Comparison of ENCODE assay signal across 10 mouse cellular contexts in genomic region chrX:136959688-136960087, GRCm38 (mm10). TPM values are rescaled to one million over a fixed set of nuclear protein-coding genes. Genes with fewer than 3 reads are reported as not detected.
DNase-seq lines count a peak whose midpoint lies in the region; ATAC-seq and TF ChIP-seq lines count a peak whose summit lies in the region.
"Had no signal": no experiment of that assay in that cellular context is flagged by ENCODE, and none has a peak within 500 bp of the region (broad histone marks: within the 10 kb centered on the region; RNA-seq: fewer than 3 reads in every experiment).

No protein-coding gene starts in this region.

- DNase-seq in forebrain, embryonic 14.5 days (ENCODE audit: low spot score): peak; percentile 39
- no peak for DNase-seq in liver, postnatal 0 days
- DNase-seq in liver, embryonic 11.5 days (ENCODE audit: low spot score): no peak
- DNase-seq in lung, postnatal 10 days: peak; percentile 6
- DNase-seq in ovary, postnatal 14 days (ENCODE audit: low spot score): no peak

- TF ChIP-seq EP300 in liver, postnatal 0 days (IDR thresholded peaks at IDR 0.05; ENCODE audit: low read depth): no peak

- H3K4me1 ChIP-seq in forebrain, embryonic 14.5 days (ENCODE audit: control insufficient read depth, insufficient read depth, low read length): no peaks in the 10 kb centered on the region
- no peaks in the 10 kb centered on the region for H3K4me1 ChIP-seq in forebrain, embryonic 13.5 days
- H3K4me1 ChIP-seq in liver, postnatal 0 days (ENCODE audit: insufficient read depth): no peaks in the 10 kb centered on the region
- H3K4me1 ChIP-seq in liver, embryonic 11.5 days (replicated peaks; ENCODE audit: control insufficient read depth, insufficient read depth, low read length): no peaks in the 10 kb centered on the region
- H3K4me1 ChIP-seq in forebrain, embryonic 12.5 days: no peaks in the 10 kb centered on the region
- H3K4me1 ChIP-seq: megakaryocyte, embryonic 14.5 days had no signal

- H3K4me2 ChIP-seq in forebrain, embryonic 14.5 days (ENCODE audit: low read length): no peak overlapping the region
- no peak overlapping the region for H3K4me2 ChIP-seq in forebrain, embryonic 13.5 days
- H3K4me2 ChIP-seq in liver, postnatal 0 days (ENCODE audit: low read depth, low read length): no peak overlapping the region
- H3K4me2 ChIP-seq in liver, embryonic 11.5 days: no peak overlapping the region
- no peak overlapping the region for H3K4me2 ChIP-seq in forebrain, embryonic 12.5 days

- peak; percentile 51 for TF ChIP-seq CTCF in liver, postnatal 0 days (IDR thresholded peaks at IDR 0.05; ENCODE audit: low read depth)

- no peak overlapping the region for H3K4me3 ChIP-seq in forebrain, embryonic 14.5 days (ENCODE audit: low read depth, low read length)
- no peak overlapping the region for H3K4me3 ChIP-seq in forebrain, embryonic 13.5 days
- no peak overlapping the region for H3K4me3 ChIP-seq in liver, postnatal 0 days (ENCODE audit: low read depth, low read length)
- H3K4me3 ChIP-seq in liver, embryonic 11.5 days (ENCODE audit: low read depth, low read length): no peak overlapping the region
- H3K4me3 ChIP-seq in forebrain, embryonic 12.5 days (replicated peaks): no peak overlapping the region
- H3K4me3 ChIP-seq: megakaryocyte, embryonic 14.5 days had no signal

- no peaks in the 10 kb centered on the region for H3K36me3 ChIP-seq in forebrain, embryonic 14.5 days (ENCODE audit: control insufficient read depth, insufficient read depth, low read length)
- no peaks in the 10 kb centered on the region for H3K36me3 ChIP-seq in forebrain, embryonic 13.5 days (ENCODE audit: poor library complexity, severe bottlenecking)
- no peaks in the 10 kb centered on the region for H3K36me3 ChIP-seq in liver, postnatal 0 days (replicated peaks; ENCODE audit: insufficient read depth, low read length)
- H3K36me3 ChIP-seq in liver, embryonic 11.5 days (ENCODE audit: control insufficient read depth, insufficient read depth, low read length): no peaks in the 10 kb centered on the region
- H3K36me3 ChIP-seq in forebrain, embryonic 12.5 days (replicated peaks): no peaks in the 10 kb centered on the region

- H3K9ac ChIP-seq in forebrain, embryonic 14.5 days (ENCODE audit: low read length): no peak overlapping the region
- H3K9ac ChIP-seq in forebrain, embryonic 13.5 days: no peak overlapping the region
- H3K9ac ChIP-seq in liver, postnatal 0 days (replicated peaks): no peak overlapping the region
- H3K9ac ChIP-seq in liver, embryonic 11.5 days (ENCODE audit: low read depth, low read length): no peak overlapping the region
- no peak overlapping the region for H3K9ac ChIP-seq in forebrain, embryonic 12.5 days

- no peak for ATAC-seq in forebrain, embryonic 14.5 days
- ATAC-seq in forebrain, embryonic 13.5 days: no peak
- ATAC-seq in liver, postnatal 0 days: no peak
- no peak for ATAC-seq in liver, embryonic 11.5 days (replicated peaks; ENCODE audit: low FRiP score)
- ATAC-seq in activated CD4-positive, CD25-positive, alpha-beta regulatory T cell, adult 4 months: peak; percentile 63
- ATAC-seq in forebrain, embryonic 12.5 days (ENCODE audit: low FRiP score): no peak

- no peak overlapping the region for H3K27ac ChIP-seq in forebrain, embryonic 14.5 days (ENCODE audit: low read depth, low read length)
- no peak overlapping the region for H3K27ac ChIP-seq in forebrain, embryonic 13.5 days
- H3K27ac ChIP-seq in liver, postnatal 0 days (ENCODE audit: low read depth): no peak overlapping the region
- H3K27ac ChIP-seq in liver, embryonic 11.5 days (ENCODE audit: low read depth, low read length): no peak overlapping the region
- no peak overlapping the region for H3K27ac ChIP-seq in forebrain, embryonic 12.5 days

- no peaks in the 10 kb centered on the region for H3K27me3 ChIP-seq in forebrain, embryonic 14.5 days (replicated peaks; ENCODE audit: control insufficient read depth, insufficient read depth, low read length)
- H3K27me3 ChIP-seq in forebrain, embryonic 13.5 days: no peaks in the 10 kb centered on the region
- no peaks in the 10 kb centered on the region for H3K27me3 ChIP-seq in liver, postnatal 0 days (ENCODE audit: insufficient read depth, low read length)
- H3K27me3 ChIP-seq in liver, embryonic 11.5 days (replicated peaks; ENCODE audit: control insufficient read depth, insufficient read depth, low read length): no peaks in the 10 kb centered on the region
- H3K27me3 ChIP-seq in forebrain, embryonic 12.5 days: no peaks in the 10 kb centered on the region
- H3K27me3 ChIP-seq: megakaryocyte, embryonic 14.5 days had no signal

- H3K9me3 ChIP-seq in forebrain, embryonic 14.5 days (replicated peaks; ENCODE audit: control insufficient read depth, low read length): no peaks in the 10 kb centered on the region
- no peaks in the 10 kb centered on the region for H3K9me3 ChIP-seq in forebrain, embryonic 13.5 days (replicated peaks)
- no peaks in the 10 kb centered on the region for H3K9me3 ChIP-seq in liver, postnatal 0 days (ENCODE audit: low read length)
- no peaks in the 10 kb centered on the region for H3K9me3 ChIP-seq in liver, embryonic 11.5 days (ENCODE audit: control insufficient read depth, low read length)
- no peaks in the 10 kb centered on the region for H3K9me3 ChIP-seq in forebrain, embryonic 12.5 days

- 31% methylated on average over 2 of the region's 2 CpGs for WGBS in forebrain, embryonic 14.5 days
- 36% methylated on average over 2 of the region's 2 CpGs for WGBS in forebrain, embryonic 13.5 days
- WGBS in liver, postnatal 0 days (ENCODE audit: insufficient replicate concordance): 21% methylated on average over 2 of the region's 2 CpGs
- 16% methylated on average over 2 of the region's 2 CpGs for WGBS in liver, embryonic 11.5 days
- WGBS in forebrain, embryonic 12.5 days: 26% methylated on average over 2 of the region's 2 CpGs

RNA-seq across cellular contexts. Expression of gene Tmsb15b2, which starts 15.6 kb away (rescaled TPM):
- 109 and 117 TPM in 2 replicates for polyA plus RNA-seq in forebrain, embryonic 14.5 days (2014; fragmentation: Nextera tagmentation; extraction: Ambion mirVana)
- 96.8 and 112 TPM in 2 replicates for polyA plus RNA-seq in forebrain, embryonic 13.5 days (2015; fragmentation: Nextera tagmentation; extraction: Ambion mirVana)
- polyA plus RNA-seq in liver, postnatal 0 days (2015; fragmentation: Nextera tagmentation; extraction: Ambion mirVana): 12.9 and 16.1 TPM in 2 replicates
- 14.5 and 21.1 TPM in 2 replicates for polyA plus RNA-seq in liver, embryonic 11.5 days (2014; fragmentation: Nextera tagmentation; extraction: Ambion mirVana)
- 10 to 100 TPM; 12.1 to 77.0 TPM for polyA plus RNA-seq in activated CD4-positive, CD25-positive, alpha-beta regulatory T cell, adult 4 months (2017; shearing (Covaris generic))
- 84.2 and 94.6 TPM in 2 replicates for polyA plus RNA-seq in forebrain, embryonic 12.5 days (2016; fragmentation: Nextera tagmentation; extraction: Ambion mirVana)

RNA-seq across cellular contexts. Expression of gene Tmsb15l, which starts 17.0 kb away (rescaled TPM):
- polyA plus RNA-seq in forebrain, embryonic 14.5 days (2014; fragmentation: Nextera tagmentation; extraction: Ambion mirVana): 10.8 and 11.9 TPM in 2 replicates
- 9.0 and 10.2 TPM in 2 replicates for polyA plus RNA-seq in forebrain, embryonic 13.5 days (2015; fragmentation: Nextera tagmentation; extraction: Ambion mirVana)
- 0.45 and 1.3 TPM in 2 replicates for polyA plus RNA-seq in liver, postnatal 0 days (2015; fragmentation: Nextera tagmentation; extraction: Ambion mirVana)
- polyA plus RNA-seq in liver, embryonic 11.5 days (2014; fragmentation: Nextera tagmentation; extraction: Ambion mirVana): 1.8 and 2.8 TPM in 2 replicates
- polyA plus RNA-seq in activated CD4-positive, CD25-positive, alpha-beta regulatory T cell, adult 4 months (2017; shearing (Covaris generic)): 10 to 100 TPM in 1 of 2 experiments, 1 to 10 TPM in 1; 2.2 to 13.1 TPM
- polyA plus RNA-seq in forebrain, embryonic 12.5 days (2016; fragmentation: Nextera tagmentation; extraction: Ambion mirVana): 5.7 and 9.0 TPM in 2 replicates

RNA-seq across cellular contexts. Expression of gene Tmsb15b1, which starts 17.0 kb away (rescaled TPM):
- polyA plus RNA-seq in forebrain, embryonic 14.5 days (2014; fragmentation: Nextera tagmentation; extraction: Ambion mirVana): 51.4 and 61.0 TPM in 2 replicates
- polyA plus RNA-seq in forebrain, embryonic 13.5 days (2015; fragmentation: Nextera tagmentation; extraction: Ambion mirVana): 41.2 and 54.6 TPM in 2 replicates
- 8.7 and 9.1 TPM in 2 replicates for polyA plus RNA-seq in liver, postnatal 0 days (2015; fragmentation: Nextera tagmentation; extraction: Ambion mirVana)
- 6.2 and 8.4 TPM in 2 replicates for polyA plus RNA-seq in liver, embryonic 11.5 days (2014; fragmentation: Nextera tagmentation; extraction: Ambion mirVana)
- 10 to 100 TPM; 26.6 to 39.7 TPM for polyA plus RNA-seq in activated CD4-positive, CD25-positive, alpha-beta regulatory T cell, adult 4 months (2017; shearing (Covaris generic))
- 32.4 and 34.4 TPM in 2 replicates for polyA plus RNA-seq in forebrain, embryonic 12.5 days (2016; fragmentation: Nextera tagmentation; extraction: Ambion mirVana)

RNA-seq across cellular contexts. Expression of gene H2bfm, which starts 32.6 kb away (rescaled TPM):
- polyA plus RNA-seq in forebrain, embryonic 14.5 days (2014; fragmentation: Nextera tagmentation; extraction: Ambion mirVana): not detected in 2 replicates
- not detected in 2 replicates for polyA plus RNA-seq in forebrain, embryonic 13.5 days (2015; fragmentation: Nextera tagmentation; extraction: Ambion mirVana)
- not detected in 2 replicates for polyA plus RNA-seq in liver, postnatal 0 days (2015; fragmentation: Nextera tagmentation; extraction: Ambion mirVana)
- not detected in 2 replicates for polyA plus RNA-seq in liver, embryonic 11.5 days (2014; fragmentation: Nextera tagmentation; extraction: Ambion mirVana)
- not detected for polyA plus RNA-seq in activated CD4-positive, CD25-positive, alpha-beta regulatory T cell, adult 4 months (2017; shearing (Covaris generic))
- not detected in 2 replicates for polyA plus RNA-seq in forebrain, embryonic 12.5 days (2016; fragmentation: Nextera tagmentation; extraction: Ambion mirVana)
- polyA plus RNA-seq: heart, embryonic 16.5 days had no signal

RNA-seq across cellular contexts. Expression of gene Zcchc18, which starts 33.3 kb away (rescaled TPM):
- polyA plus RNA-seq in forebrain, embryonic 14.5 days (2014; fragmentation: Nextera tagmentation; extraction: Ambion mirVana): 281 and 313 TPM in 2 replicates
- 192 and 222 TPM in 2 replicates for polyA plus RNA-seq in forebrain, embryonic 13.5 days (2015; fragmentation: Nextera tagmentation; extraction: Ambion mirVana)
- polyA plus RNA-seq in liver, postnatal 0 days (2015; fragmentation: Nextera tagmentation; extraction: Ambion mirVana): 0.21 and 0.25 TPM in 2 replicates
- 2.6 and 3.0 TPM in 2 replicates for polyA plus RNA-seq in liver, embryonic 11.5 days (2014; fragmentation: Nextera tagmentation; extraction: Ambion mirVana)
- polyA plus RNA-seq in activated CD4-positive, CD25-positive, alpha-beta regulatory T cell, adult 4 months (2017; shearing (Covaris generic)): 10 to 100 TPM; 37.8 to 42.4 TPM
- 137 and 146 TPM in 2 replicates for polyA plus RNA-seq in forebrain, embryonic 12.5 days (2016; fragmentation: Nextera tagmentation; extraction: Ambion mirVana)

Comparison
In these comparisons a context has a peak if more than half of its experiments do, and no peak if none do; other contexts are left out.
1. DNase-seq: peak in forebrain, embryonic 14.5 days (single experiment) and lung, postnatal 10 days (single experiment); none in liver, postnatal 0 days (single experiment), liver, embryonic 11.5 days (single experiment) and ovary, postnatal 14 days (single experiment).